Mouse (Mus musculus) mouse trophoblast stem cell (cell line): ENCODE data around the gene Armh3.

ENCODE experiments used
- in situ Hi-C, 2 experiments: fragments of 300-500 bp; cut with MseI, MboI; formaldehyde crosslinking; loops; 2 replicates in 1 of 2; 3 replicates in 1 of 2; pipeline ENCODE4 v1.15.1; 2025

The Armh3 gene

GRCm38 (mm10) chr19:45792404-45792803, 205.9 kb downstream of the Armh3 start:
- in situ Hi-C loops: no loop called here

- in situ Hi-C loops: no loop called here
These were observed 208.1 kb downstream of the Armh3 start for GRCm38 (mm10) chr19:45789888-45790874.

- in situ Hi-C loops: no loop called here
These were observed 208.9 kb downstream of the Armh3 start for GRCm38 (mm10) chr19:45789365-45789764.

GRCm38 (mm10) chr19:45788337-45788736, 210.0 kb downstream of the Armh3 start:
- in situ Hi-C loops: no loop called here

- in situ Hi-C loops: no loop called here
These were observed 210.8 kb downstream of the Armh3 start for GRCm38 (mm10) chr19:45787450-45787849.

GRCm38 (mm10) chr19:45785470-45785869, 212.8 kb downstream of the Armh3 start:
- in situ Hi-C loops: no loop called here

- in situ Hi-C loops: no loop called here
These were observed 214.2 kb downstream of the Armh3 start for GRCm38 (mm10) chr19:45783933-45784576.

- in situ Hi-C loops: no loop called here
These were observed 214.9 kb downstream of the Armh3 start, which contains the start of gene Mgea5 for GRCm38 (mm10) chr19:45783181-45783932. Mgea5 (minus strand) TSS chr19:45783837.

GRCm38 (mm10) chr19:45782315-45783001, 215.8 kb downstream of the Armh3 start:
- in situ Hi-C loops: no loop called here

- in situ Hi-C loops: no loop called here
These were observed 216.6 kb downstream of the Armh3 start for GRCm38 (mm10) chr19:45781676-45782075.

- in situ Hi-C loops: no loop called here
These were observed 217.9 kb downstream of the Armh3 start for GRCm38 (mm10) chr19:45780350-45780915.

- in situ Hi-C loops: no loop called here
These were observed 222.8 kb downstream of the Armh3 start for GRCm38 (mm10) chr19:45775486-45775885.

GRCm38 (mm10) chr19:45771501-45771900, 226.8 kb downstream of the Armh3 start:
- in situ Hi-C loops: no loop called here
